Mouse (Mus musculus): Measurements from ENCODE around the gene Ddc. TPM values are rescaled to one million over a fixed set of nuclear protein-coding genes. Genes with fewer than 3 reads are reported as not detected.

Ddc gene
- polyA plus RNA-seq, 1 experiment from 2014 or later: 13.4 TPM

- H3K4me3 ChIP-seq (ENCODE audit: low read depth, low read length): no peak overlapping the region
- ATAC-seq (ENCODE audit: insufficient read depth) (no peak), DNase-seq (no peak)
- WGBS: 80% methylated on average over 5 of the region's 5 CpGs
- H3K4me1 ChIP-seq (ENCODE audit: insufficient read depth): no peaks in the 10 kb centered on the region
- peaks cover 94% of the 10 kb centered on the region for H3K36me3 ChIP-seq (ENCODE audit: insufficient read depth)
- H3K4me2 ChIP-seq: no peak overlapping the region
- H3K27ac ChIP-seq (ENCODE audit: low read depth): 0 out of 2 replicates have a peak overlapping the region, but pooled peaks have one; percentile 31
- no peaks in the 10 kb centered on the region for H3K9me3 ChIP-seq (ENCODE audit: low read depth, low read length)
- no peak for TF ChIP-seq CTCF (IDR thresholded peaks at IDR 0.05; ENCODE audit: low read depth)
- H3K9ac ChIP-seq: no peak overlapping the region
- H3K27me3 ChIP-seq (ENCODE audit: insufficient read depth, low read length): no peaks in the 10 kb centered on the region
Measured at GRCm38 (mm10) chr11:11940833-11941681, 43.1 kb upstream of the Ddc start.

GRCm38 (mm10) chr11:11939611-11940010, 41.7 kb upstream of the Ddc start:
- no peak for TF ChIP-seq CTCF (IDR thresholded peaks at IDR 0.05; ENCODE audit: low read depth)
- Histone ChIP-seq H3K27me3 (ENCODE audit: insufficient read depth, low read length) (no peaks in the 10 kb centered on the region), H3K4me3 (ENCODE audit: low read depth, low read length) (no peak overlapping the region), H3K9me3 (ENCODE audit: low read depth, low read length) (no peaks in the 10 kb centered on the region), H3K27ac (ENCODE audit: low read depth) (peak overlapping the region; percentile 36; the same call in 1 of the 2 replicates), H3K36me3 (ENCODE audit: insufficient read depth) (peaks cover 96% of the 10 kb centered on the region), H3K9ac (no peak overlapping the region), H3K4me2 (no peak overlapping the region), H3K4me1 (ENCODE audit: insufficient read depth) (no peaks in the 10 kb centered on the region)
- DNase-seq: no peak
- 64% methylated on average over 3 of the region's 3 CpGs for WGBS
- no peak for ATAC-seq (ENCODE audit: insufficient read depth)

DNA sequence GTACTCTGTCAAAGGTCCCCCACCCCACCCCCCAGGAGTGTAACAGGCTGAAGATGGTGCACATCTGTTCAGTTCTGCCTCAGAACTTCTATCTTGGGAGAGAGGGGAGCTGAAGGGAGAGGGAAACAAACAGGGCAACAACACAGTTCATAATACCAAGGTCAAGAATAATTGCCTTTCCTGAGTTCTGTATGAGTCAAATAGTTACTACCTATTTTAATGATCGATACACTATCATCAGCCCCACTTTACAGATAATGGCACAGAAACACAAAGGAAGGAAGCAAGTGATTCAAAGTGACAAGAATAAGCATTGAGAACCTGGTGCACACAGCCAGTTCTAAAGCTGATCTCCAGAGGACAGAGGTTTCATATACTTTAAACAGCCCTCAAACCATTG, 40.6 kb upstream of the Ddc start:
- peaks cover 96% of the 10 kb centered on the region for H3K36me3 ChIP-seq (ENCODE audit: insufficient read depth)
- DNase-seq (no peak), ATAC-seq (ENCODE audit: insufficient read depth) (no peak)
- no peak overlapping the region for H3K27ac ChIP-seq (ENCODE audit: low read depth)
- H3K9me3 ChIP-seq (ENCODE audit: low read depth, low read length): no peaks in the 10 kb centered on the region
- TF ChIP-seq CTCF (IDR thresholded peaks at IDR 0.05; ENCODE audit: low read depth): no peak
- H3K4me1 ChIP-seq (ENCODE audit: insufficient read depth): no peaks in the 10 kb centered on the region
- no peak overlapping the region for H3K9ac ChIP-seq
- H3K27me3 ChIP-seq (ENCODE audit: insufficient read depth, low read length): no peaks in the 10 kb centered on the region
- no peak overlapping the region for H3K4me2 ChIP-seq
- 87% methylated on average over 1 of the region's 1 CpGs for WGBS
- no peak overlapping the region for H3K4me3 ChIP-seq (ENCODE audit: low read depth, low read length)

GRCm38 (mm10) chr11:11937340-11938030, 39.5 kb upstream of the Ddc start:
- no peak overlapping the region for H3K4me2 ChIP-seq

GRCm38 (mm10) chr11:11934808-11935207, 36.9 kb upstream of the Ddc start:
- peaks cover 98% of the 10 kb centered on the region for H3K36me3 ChIP-seq (ENCODE audit: insufficient read depth)
- 65% methylated on average over 8 of the region's 8 CpGs for WGBS
- no peak overlapping the region for H3K4me3 ChIP-seq (ENCODE audit: low read depth, low read length)
- H3K9ac ChIP-seq: no peak overlapping the region
- no peaks in the 10 kb centered on the region for H3K27me3 ChIP-seq (ENCODE audit: insufficient read depth, low read length)
- no peak overlapping the region for H3K27ac ChIP-seq (ENCODE audit: low read depth)
- H3K9me3 ChIP-seq (ENCODE audit: low read depth, low read length): no peaks in the 10 kb centered on the region
- DNase-seq: no peak
- no peak for TF ChIP-seq CTCF (IDR thresholded peaks at IDR 0.05; ENCODE audit: low read depth)
- no peak for ATAC-seq (ENCODE audit: insufficient read depth)
- no peaks in the 10 kb centered on the region for H3K4me1 ChIP-seq (ENCODE audit: insufficient read depth)
- no peak overlapping the region for H3K4me2 ChIP-seq

More at GRCm38 (mm10) chr11:11937340-11938030, 39.5 kb upstream of the Ddc start:
- H3K27ac ChIP-seq (ENCODE audit: low read depth): no peak overlapping the region
- TF ChIP-seq CTCF (IDR thresholded peaks at IDR 0.05; ENCODE audit: low read depth): no peak
- no peak overlapping the region for H3K4me3 ChIP-seq (ENCODE audit: low read depth, low read length)
- no peaks in the 10 kb centered on the region for H3K9me3 ChIP-seq (ENCODE audit: low read depth, low read length)
- ATAC-seq (ENCODE audit: insufficient read depth) (no peak), DNase-seq (no peak)
- H3K27me3 ChIP-seq (ENCODE audit: insufficient read depth, low read length): no peaks in the 10 kb centered on the region
- H3K36me3 ChIP-seq (ENCODE audit: insufficient read depth): peaks cover 96% of the 10 kb centered on the region
- WGBS: 80% methylated on average over 10 of the region's 10 CpGs
- no peak overlapping the region for H3K9ac ChIP-seq
- H3K4me1 ChIP-seq (ENCODE audit: insufficient read depth): no peaks in the 10 kb centered on the region

GRCm38 (mm10) chr11:11932102-11932789, 34.3 kb upstream of the Ddc start:
- H3K27ac ChIP-seq (ENCODE audit: low read depth): 0 out of 2 replicates have a peak overlapping the region, but pooled peaks have one; percentile 25
- H3K9ac ChIP-seq: no peak overlapping the region
- WGBS: 53% methylated on average over 11 of the region's 11 CpGs
- H3K4me1 ChIP-seq (ENCODE audit: insufficient read depth): no peaks in the 10 kb centered on the region
- peaks cover 81% of the 10 kb centered on the region for H3K36me3 ChIP-seq (ENCODE audit: insufficient read depth)
- no peaks in the 10 kb centered on the region for H3K27me3 ChIP-seq (ENCODE audit: insufficient read depth, low read length)
- H3K9me3 ChIP-seq (ENCODE audit: low read depth, low read length): no peaks in the 10 kb centered on the region
- H3K4me2 ChIP-seq: no peak overlapping the region
- TF ChIP-seq CTCF (IDR thresholded peaks at IDR 0.05; ENCODE audit: low read depth): no peak
- peak; percentile 49 for DNase-seq
- peak; percentile 57 for ATAC-seq (ENCODE audit: insufficient read depth)
- H3K4me3 ChIP-seq (ENCODE audit: low read depth, low read length): no peak overlapping the region
